Mouse (Mus musculus): ENCODE data around the gene Itgb3. TPM values are rescaled to one million over a fixed set of nuclear protein-coding genes. Genes with fewer than 3 reads are reported as not detected.

The Itgb3 gene
- polyA plus RNA-seq, 1 experiment from 2014 or later: 2.3 TPM

- Histone ChIP-seq H3K9me3 (peaks cover 4% of the 10 kb centered on the region; the same call in 1 of the 2 replicates), H3K4me1 (no peaks in the 10 kb centered on the region), H3K36me3 (no peaks in the 10 kb centered on the region), H3K27ac (no peak overlapping the region), H3K4me2 (replicated peaks) (no peak overlapping the region), H3K4me3 (no peak overlapping the region), H3K27me3 (no peaks in the 10 kb centered on the region), H3K9ac (no peak overlapping the region)
- WGBS: 89% methylated on average over 9 of the region's 9 CpGs
- ATAC-seq (ENCODE audit: low FRiP score, low read depth): no peak
These were observed 19.9 kb upstream of the Itgb3 start for GRCm38 (mm10) chr11:104587904-104588303.

- Histone ChIP-seq H3K27me3 (no peaks in the 10 kb centered on the region), H3K9ac (no peak overlapping the region), H3K4me1 (no peaks in the 10 kb centered on the region), H3K36me3 (no peaks in the 10 kb centered on the region), H3K4me3 (no peak overlapping the region), H3K9me3 (peaks cover 4% of the 10 kb centered on the region; the same call in 1 of the 2 replicates), H3K4me2 (replicated peaks) (no peak overlapping the region), H3K27ac (no peak overlapping the region)
- no peak for ATAC-seq (ENCODE audit: low FRiP score, low read depth)
- 80% methylated on average over 2 of the region's 2 CpGs for WGBS
These were observed 19.3 kb upstream of the Itgb3 start for GRCm38 (mm10) chr11:104588513-104588912.

- H3K4me3 ChIP-seq: no peak overlapping the region
- no peak overlapping the region for H3K9ac ChIP-seq
- H3K27me3 ChIP-seq: no peaks in the 10 kb centered on the region
- WGBS: 82% methylated on average over 1 of the region's 1 CpGs
- H3K27ac ChIP-seq: no peak overlapping the region
- H3K9me3 ChIP-seq: peaks cover 4% of the 10 kb centered on the region; the same call in 1 of the 2 replicates
- H3K4me1 ChIP-seq: no peaks in the 10 kb centered on the region
- ATAC-seq (ENCODE audit: low FRiP score, low read depth): no peak; the same call in 1 of the 2 replicates
- H3K36me3 ChIP-seq: no peaks in the 10 kb centered on the region
- no peak overlapping the region for H3K4me2 ChIP-seq (replicated peaks)
These were observed 18.2 kb upstream of the Itgb3 start for GRCm38 (mm10) chr11:104589570-104589969.

GRCm38 (mm10) chr11:104590148-104590547 is 17.7 kb upstream of the Itgb3 start:
- ATAC-seq (ENCODE audit: low FRiP score, low read depth): peak; percentile 76
- Histone ChIP-seq H3K9ac (no peak overlapping the region), H3K36me3 (no peaks in the 10 kb centered on the region), H3K4me1 (no peaks in the 10 kb centered on the region), H3K4me2 (replicated peaks) (no peak overlapping the region), H3K4me3 (no peak overlapping the region), H3K9me3 (peaks cover 4% of the 10 kb centered on the region; the same call in 1 of the 2 replicates), H3K27me3 (no peaks in the 10 kb centered on the region), H3K27ac (no peak overlapping the region)
- 2% methylated on average over 8 of the region's 8 CpGs for WGBS

- H3K4me3 ChIP-seq: no peak overlapping the region
- H3K27ac ChIP-seq: no peak overlapping the region
- no peak overlapping the region for H3K9ac ChIP-seq
- 71% methylated on average over 13 of the region's 13 CpGs for WGBS
- no peaks in the 10 kb centered on the region for H3K36me3 ChIP-seq
- no peaks in the 10 kb centered on the region for H3K27me3 ChIP-seq
- peaks cover 4% of the 10 kb centered on the region; the same call in 1 of the 2 replicates for H3K9me3 ChIP-seq
- no peak overlapping the region for H3K4me2 ChIP-seq (replicated peaks)
- H3K4me1 ChIP-seq: no peaks in the 10 kb centered on the region
- no peak for ATAC-seq (ENCODE audit: low FRiP score, low read depth)
These were observed 15.5 kb upstream of the Itgb3 start for GRCm38 (mm10) chr11:104592066-104592835.

GRCm38 (mm10) chr11:104596365-104596764 is 11.4 kb upstream of the Itgb3 start:
- no peak for ATAC-seq (ENCODE audit: low FRiP score, low read depth)
- no peaks in the 10 kb centered on the region for H3K9me3 ChIP-seq
- no peak overlapping the region for H3K27ac ChIP-seq
- no peak overlapping the region for H3K4me3 ChIP-seq
- no peaks in the 10 kb centered on the region for H3K36me3 ChIP-seq
- no peak overlapping the region for H3K4me2 ChIP-seq (replicated peaks)
- H3K9ac ChIP-seq: no peak overlapping the region
- 86% methylated on average over 10 of the region's 10 CpGs for WGBS
- no peaks in the 10 kb centered on the region for H3K4me1 ChIP-seq
- no peaks in the 10 kb centered on the region for H3K27me3 ChIP-seq

- no peak for ATAC-seq (ENCODE audit: low FRiP score, low read depth)
- no peak overlapping the region for H3K4me2 ChIP-seq (replicated peaks)
- H3K27ac ChIP-seq: no peak overlapping the region
- H3K4me1 ChIP-seq: no peaks in the 10 kb centered on the region
- no peaks in the 10 kb centered on the region for H3K9me3 ChIP-seq
- WGBS: 85% methylated on average over 13 of the region's 13 CpGs
- H3K36me3 ChIP-seq: no peaks in the 10 kb centered on the region
- no peak overlapping the region for H3K4me3 ChIP-seq
- H3K9ac ChIP-seq: no peak overlapping the region
- H3K27me3 ChIP-seq: no peaks in the 10 kb centered on the region
These were observed 8.4 kb upstream of the Itgb3 start for GRCm38 (mm10) chr11:104599265-104599945.

GRCm38 (mm10) chr11:104600675-104601074 is 7.1 kb upstream of the Itgb3 start:
- no peaks in the 10 kb centered on the region for H3K36me3 ChIP-seq

GRCm38 (mm10) chr11:104604192-104604591 is 3.6 kb upstream of the Itgb3 start:
- Histone ChIP-seq H3K36me3 (no peaks in the 10 kb centered on the region), H3K27ac (no peak overlapping the region), H3K4me3 (no peak overlapping the region), H3K9me3 (no peaks in the 10 kb centered on the region), H3K4me1 (peaks cover 11% of the 10 kb centered on the region; the same call in 1 of the 2 replicates), H3K9ac (no peak overlapping the region), H3K27me3 (peaks cover 25% of the 10 kb centered on the region), H3K4me2 (replicated peaks) (no peak overlapping the region)
- 68% methylated on average over 6 of the region's 6 CpGs for WGBS
- no peak for ATAC-seq (ENCODE audit: low FRiP score, low read depth)

More at GRCm38 (mm10) chr11:104600675-104601074, 7.1 kb upstream of the Itgb3 start:
- 52% methylated on average over 4 of the region's 4 CpGs for WGBS
- Histone ChIP-seq H3K27ac (no peak overlapping the region), H3K9ac (no peak overlapping the region), H3K4me1 (no peaks in the 10 kb centered on the region), H3K27me3 (peaks cover 3% of the 10 kb centered on the region; the same call in 1 of the 2 replicates), H3K4me3 (no peak overlapping the region), H3K9me3 (no peaks in the 10 kb centered on the region), H3K4me2 (replicated peaks) (no peak overlapping the region)
- ATAC-seq (ENCODE audit: low FRiP score, low read depth): no peak

- peaks cover 56% of the 10 kb centered on the region for H3K27me3 ChIP-seq
- H3K4me1 ChIP-seq: peaks cover 11% of the 10 kb centered on the region; the same call in 1 of the 2 replicates
- ATAC-seq (ENCODE audit: low FRiP score, low read depth): no peak
- H3K9me3 ChIP-seq: no peaks in the 10 kb centered on the region
- H3K4me2 ChIP-seq (replicated peaks): peak overlapping the region; percentile 87
- 1% methylated on average over 23 of the region's 23 CpGs for WGBS
- H3K9ac ChIP-seq: peak overlapping the region; percentile 58
- H3K4me3 ChIP-seq: peak overlapping the region; percentile 53
- H3K36me3 ChIP-seq: no peaks in the 10 kb centered on the region
- no peak overlapping the region for H3K27ac ChIP-seq
These were observed 585 bp downstream of the Itgb3 start for GRCm38 (mm10) chr11:104608249-104608920.

GRCm38 (mm10) chr11:104609033-104609684 is 1.4 kb downstream of the Itgb3 start:
- no peaks in the 10 kb centered on the region for H3K36me3 ChIP-seq
- ATAC-seq (ENCODE audit: low FRiP score, low read depth): no peak
- no peaks in the 10 kb centered on the region for H3K9me3 ChIP-seq
- H3K27me3 ChIP-seq: peaks cover 56% of the 10 kb centered on the region
- H3K4me3 ChIP-seq: peak overlapping the region; percentile 53; the same call in 1 of the 2 replicates
- no peak overlapping the region for H3K9ac ChIP-seq
- 71% methylated on average over 6 of the region's 6 CpGs for WGBS
- H3K4me2 ChIP-seq (replicated peaks): no peak overlapping the region
- no peak overlapping the region; the same call in 1 of the 2 replicates for H3K27ac ChIP-seq
- H3K4me1 ChIP-seq: peaks cover 11% of the 10 kb centered on the region; the same call in 1 of the 2 replicates
